Mouse (Mus musculus) adrenal gland (tissue): Measurements from ENCODE around the gene Hps4.
"Not testable (repeated sequence)": the region's sequence is repeated elsewhere in the genome, so short reads cannot be mapped to it uniquely, and the experiment has no call there.

Experiments
- intact Hi-C: fragments of 180-260 bp; cut with DNase I; formaldehyde crosslinking; loops from one replicate; pipeline ENCODE4 v1.15.1; 2025
- long read RNA-seq, 2 experiments: library from polyadenylated mRNA; unstranded; transcript quantifications; one replicate each; pipeline ENCODE4 v2.0.0; 2020; ENCODE audit warnings: borderline replicate concordance in 1 of 2; ENCODE audit not compliant: insufficient replicate concordance in 1 of 2

Hps4 gene
- long read RNA-seq, experiment 1, partial matches to known transcripts, result 6 of 16 reads
- long read RNA-seq, experiment 1, other reads (novel, unspliced or antisense), result 5 of 16 reads
- long read RNA-seq, experiment 2, partial matches to known transcripts, result 5 of 9 reads
- long read RNA-seq, experiment 2, other reads (novel, unspliced or antisense), result 3 of 9 reads

DNA sequence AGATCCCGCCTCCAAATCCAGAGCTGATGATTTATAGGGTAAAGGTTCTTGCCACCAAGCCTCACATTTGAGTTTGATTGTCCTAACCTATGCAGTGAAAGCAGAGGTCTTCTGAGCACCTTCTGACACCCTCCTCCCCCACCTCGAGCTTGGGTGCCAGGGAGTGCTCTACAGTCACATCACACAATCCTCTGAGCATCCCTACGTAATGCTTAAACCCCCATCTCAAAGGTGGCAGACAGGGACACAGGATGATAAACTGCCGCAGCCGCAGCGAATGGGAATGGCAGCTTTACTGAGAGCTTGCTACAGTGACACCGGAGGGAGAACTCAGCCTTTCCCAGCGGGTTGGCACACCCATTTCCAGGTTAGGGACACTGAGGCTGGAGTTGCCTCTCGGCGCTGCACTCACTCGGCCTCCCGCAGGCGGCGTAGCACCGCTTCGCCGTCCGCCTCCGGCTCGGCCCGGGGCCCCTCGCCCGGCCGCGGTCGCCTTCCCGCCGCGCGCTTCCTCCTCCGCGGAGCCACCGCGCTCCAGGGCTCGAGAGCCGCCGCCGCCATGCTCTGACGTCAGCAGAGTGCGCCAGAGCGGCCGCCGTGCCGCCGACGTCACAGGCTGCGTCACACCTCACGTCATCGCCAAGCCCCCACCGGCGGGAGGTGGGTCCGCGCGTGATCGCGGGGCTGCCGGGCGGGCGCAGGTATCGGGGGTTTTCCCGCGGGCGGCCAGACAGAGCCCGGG, at the start of gene Hps4, which contains the start of gene Srrd:
TSS of gene Hps4 (plus strand) at position 621 of the 742 bp plus-strand sequence.
TSS of gene Srrd (minus strand) at position 578 of the 742 bp plus-strand sequence.
- intact Hi-C loops, result no loop called here

DNA sequence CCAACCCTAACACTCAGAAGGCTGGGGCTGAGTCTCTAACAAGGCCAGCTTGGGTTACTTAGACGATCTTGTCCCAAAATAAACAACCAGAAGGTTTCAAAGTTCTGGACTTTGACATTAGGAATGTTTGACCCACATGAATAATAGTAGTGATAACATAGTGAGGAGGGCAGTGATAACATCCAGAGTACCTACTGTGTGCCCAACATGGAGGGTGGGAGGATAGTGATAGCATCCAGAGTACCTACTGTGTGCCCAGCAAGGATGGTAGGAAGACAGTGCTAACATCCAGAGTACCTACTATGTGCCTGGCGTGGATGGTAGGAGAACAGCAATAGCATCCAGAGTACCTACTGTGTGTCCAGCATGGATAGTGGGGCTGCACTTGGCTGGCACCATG, 49.1 kb upstream of the Hps4 start:
- intact Hi-C loops, result no loop called here

DNA sequence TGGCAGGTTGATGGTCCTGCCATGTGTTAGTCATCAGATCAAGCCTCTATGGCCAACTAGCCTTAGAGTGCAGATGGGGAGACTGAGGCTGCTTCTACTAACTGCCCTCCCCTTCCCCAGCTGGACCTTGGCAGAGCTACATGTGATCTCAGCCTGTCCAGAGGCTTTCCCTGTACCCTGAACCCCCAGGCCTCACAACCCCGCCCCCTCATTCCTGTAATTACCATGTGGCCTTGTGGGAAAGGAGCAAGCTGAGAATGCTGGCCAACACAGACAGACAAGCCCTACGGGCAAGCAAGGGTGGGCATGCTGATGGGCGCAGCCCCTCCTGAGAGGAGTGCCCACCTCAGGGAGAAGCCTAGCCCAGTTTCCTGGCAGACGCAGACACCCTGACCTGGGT, 48.2 kb upstream of the Hps4 start:
- intact Hi-C loops, result loop anchor here (5.0 kb wide), 1 partner anchor 52 kb away; no protein-coding TSS in a partner anchor

DNA sequence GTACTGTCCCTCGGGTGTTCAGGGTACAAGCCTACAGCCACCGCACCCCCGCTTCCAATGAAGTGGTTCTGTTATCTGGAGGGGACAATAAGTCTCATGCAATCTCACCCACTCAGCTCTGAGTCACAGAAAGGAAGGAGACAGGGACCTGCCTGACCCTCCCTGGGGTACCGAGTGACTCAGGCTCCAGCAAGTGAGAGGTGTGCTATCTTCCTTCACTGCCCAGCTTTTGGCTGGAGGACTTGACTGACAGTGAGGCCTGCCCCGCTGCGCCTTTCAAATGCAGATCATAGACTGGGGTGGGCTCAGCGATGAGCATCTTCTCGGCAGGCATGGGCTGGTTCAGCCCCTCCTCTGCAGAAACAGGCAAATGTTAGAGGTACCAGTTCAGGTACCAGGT, 47.7 kb upstream of the Hps4 start:
- intact Hi-C loops, result loop anchor here (5.0 kb wide), 1 partner anchor 53 kb away; no protein-coding TSS in a partner anchor

DNA sequence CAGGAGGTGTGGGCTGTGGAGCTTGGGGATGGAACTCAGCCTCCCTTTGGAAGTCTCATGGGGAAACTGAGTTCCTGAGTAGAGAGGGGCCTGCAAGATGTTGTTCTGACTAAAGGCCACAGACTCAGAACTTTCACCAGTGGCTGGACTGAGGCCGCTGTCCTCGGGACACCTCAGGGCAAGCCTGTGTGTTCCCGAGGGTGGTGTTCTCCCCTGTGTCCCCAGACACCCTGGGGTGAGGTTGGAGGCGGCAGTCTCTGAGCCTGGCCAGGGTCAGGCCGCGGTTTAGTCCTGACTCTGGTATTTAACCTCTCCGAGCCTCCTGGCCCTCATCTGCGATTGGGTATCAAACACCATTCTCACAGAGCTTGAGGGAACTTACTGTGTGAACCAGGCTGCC, 47.3 kb upstream of the Hps4 start:
- intact Hi-C loops, result loop anchor here (5.0 kb wide), 1 partner anchor 53 kb away; no protein-coding TSS in a partner anchor

DNA sequence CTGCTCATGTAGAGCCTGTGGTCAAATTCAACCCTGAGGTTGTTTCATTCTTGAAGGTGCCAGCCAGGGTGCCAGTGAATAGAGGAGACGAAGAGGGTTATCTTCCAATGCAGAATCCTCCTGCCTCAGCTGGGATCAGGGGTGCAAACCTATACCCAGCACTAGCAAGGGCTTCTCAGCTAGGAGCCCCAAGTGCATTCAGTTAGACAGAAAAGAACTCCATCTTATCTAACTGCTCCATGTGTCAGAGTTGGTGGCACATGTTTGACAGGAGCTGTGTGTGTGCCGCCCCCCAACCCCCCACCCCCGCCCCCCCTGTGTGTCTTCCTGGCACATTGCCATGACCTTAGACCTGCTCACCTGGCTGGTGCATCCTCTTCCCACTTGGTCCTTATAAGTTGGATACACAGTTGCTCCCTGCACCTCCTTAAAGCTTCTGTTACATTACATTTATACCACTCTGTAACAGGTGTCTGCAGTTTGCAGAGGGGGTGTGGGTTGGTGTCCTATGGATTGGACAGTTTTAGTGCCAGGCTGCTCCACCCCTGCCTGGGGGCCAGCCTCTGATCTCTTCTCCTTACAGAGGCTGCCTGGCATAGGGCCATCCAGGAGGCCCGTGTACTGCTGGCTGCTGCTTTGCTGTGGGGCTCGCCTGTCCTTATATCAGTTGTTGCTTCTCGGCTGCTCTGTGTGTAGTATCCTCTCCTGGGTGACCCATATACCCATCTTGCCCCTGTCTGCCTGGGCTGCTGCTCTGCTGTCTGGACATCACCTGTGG, 46.3 kb upstream of the Hps4 start:
- intact Hi-C loops, result loop anchor here (5.0 kb wide), 1 partner anchor 54 kb away; no protein-coding TSS in a partner anchor

DNA sequence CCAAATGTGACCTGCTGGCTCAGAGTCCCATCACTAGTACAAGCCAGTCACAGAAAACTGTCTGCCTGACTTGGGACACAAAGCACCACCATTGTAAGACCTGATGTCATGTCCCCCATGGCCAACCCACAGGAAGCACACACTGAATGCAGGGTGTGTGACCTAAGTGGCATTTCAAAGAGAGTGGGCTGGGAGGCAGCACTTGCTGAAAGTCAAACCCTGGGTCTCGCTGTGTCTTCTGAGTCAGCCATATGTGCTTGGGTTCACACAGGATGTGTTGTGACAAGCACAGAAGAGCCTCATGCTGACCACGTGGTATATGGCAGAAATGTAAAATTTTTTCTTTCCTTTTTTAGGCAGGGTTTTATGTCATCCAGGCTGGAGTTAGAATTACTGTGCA, 45.6 kb upstream of the Hps4 start:
- intact Hi-C loops, result loop anchor here (5.0 kb wide), 1 partner anchor 55 kb away; no protein-coding TSS in a partner anchor

DNA sequence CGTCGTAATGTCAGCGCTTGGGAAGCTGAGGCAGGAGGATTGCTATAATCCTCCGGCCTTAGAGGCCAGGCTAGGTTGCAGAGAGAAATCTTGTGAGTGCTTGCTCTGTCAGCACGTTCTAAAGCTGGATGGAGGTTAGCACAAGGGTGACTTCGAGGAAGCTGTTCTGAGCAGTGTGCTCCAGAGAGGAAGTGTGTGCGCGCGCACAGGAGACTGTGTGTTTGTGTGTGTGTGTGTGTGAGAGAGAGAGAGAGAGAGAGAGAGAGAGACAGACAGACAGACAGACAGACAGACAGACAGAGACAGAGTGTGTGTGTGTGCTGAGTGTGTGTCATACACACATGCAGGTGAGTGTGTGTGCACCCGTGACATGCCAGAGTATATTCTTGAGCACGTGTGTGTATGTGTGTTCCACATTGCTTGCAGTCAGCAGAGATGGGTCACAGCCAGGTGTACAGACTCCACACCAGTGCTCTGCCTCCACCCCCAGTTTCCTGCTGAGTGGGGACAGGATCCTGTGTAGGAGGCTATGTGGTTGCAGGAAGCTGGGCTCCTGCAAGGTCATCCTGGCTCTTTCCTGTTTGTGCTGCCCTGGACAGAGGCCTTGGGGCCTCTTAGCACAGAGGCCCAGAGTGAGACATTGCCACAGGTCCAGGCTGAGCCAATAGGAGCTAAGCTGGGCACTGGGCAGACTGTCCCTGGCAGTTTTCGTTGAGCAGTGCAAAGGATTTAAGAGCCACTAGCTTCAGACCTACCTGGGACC, 44.5 kb upstream of the Hps4 start:
- intact Hi-C loops, result loop anchor here (5.0 kb wide), 1 partner anchor 56 kb away; no protein-coding TSS in a partner anchor

DNA sequence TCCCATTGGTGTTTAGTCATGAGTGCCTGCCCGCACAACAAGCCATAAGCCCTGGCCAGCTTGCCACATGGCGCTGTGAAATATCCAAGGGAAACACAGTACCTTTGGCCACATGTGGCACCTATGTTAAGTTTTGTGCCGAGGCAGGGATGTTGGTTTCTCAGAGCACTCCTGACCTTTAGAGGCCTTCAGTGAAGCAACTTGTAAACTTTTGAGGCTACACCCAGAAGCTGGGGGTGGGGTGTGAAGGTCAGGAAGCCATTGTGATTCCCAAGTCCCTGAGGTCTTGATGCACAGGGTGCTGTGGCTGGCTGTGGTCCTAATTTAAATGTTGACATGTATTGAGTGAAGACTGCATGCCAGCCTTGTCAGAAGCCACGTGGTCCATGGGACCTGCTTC, 43.5 kb upstream of the Hps4 start:
- intact Hi-C loops, result loop anchor here (5.0 kb wide), 1 partner anchor 57 kb away; no protein-coding TSS in a partner anchor

DNA sequence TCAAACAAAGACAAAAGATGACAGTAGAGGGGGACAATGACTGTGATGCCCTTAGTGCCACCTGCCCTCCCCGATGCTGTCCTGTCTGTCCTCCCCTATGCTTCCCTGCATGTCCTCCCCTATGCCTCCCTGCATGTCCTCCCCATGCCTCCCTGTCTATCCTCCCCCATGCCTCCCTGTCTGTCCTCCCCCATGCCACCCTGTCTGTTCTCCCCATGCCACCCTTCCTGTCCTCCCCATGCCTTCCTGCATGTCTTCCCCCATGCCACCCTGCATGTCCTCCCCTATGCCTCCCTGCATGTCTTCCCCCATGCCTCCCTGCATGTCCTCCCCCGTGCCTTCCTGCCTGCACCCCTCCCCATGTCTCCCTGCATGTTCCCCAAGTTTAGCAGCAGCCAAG, 42.8 kb upstream of the Hps4 start:
- intact Hi-C loops, result no loop called here

DNA sequence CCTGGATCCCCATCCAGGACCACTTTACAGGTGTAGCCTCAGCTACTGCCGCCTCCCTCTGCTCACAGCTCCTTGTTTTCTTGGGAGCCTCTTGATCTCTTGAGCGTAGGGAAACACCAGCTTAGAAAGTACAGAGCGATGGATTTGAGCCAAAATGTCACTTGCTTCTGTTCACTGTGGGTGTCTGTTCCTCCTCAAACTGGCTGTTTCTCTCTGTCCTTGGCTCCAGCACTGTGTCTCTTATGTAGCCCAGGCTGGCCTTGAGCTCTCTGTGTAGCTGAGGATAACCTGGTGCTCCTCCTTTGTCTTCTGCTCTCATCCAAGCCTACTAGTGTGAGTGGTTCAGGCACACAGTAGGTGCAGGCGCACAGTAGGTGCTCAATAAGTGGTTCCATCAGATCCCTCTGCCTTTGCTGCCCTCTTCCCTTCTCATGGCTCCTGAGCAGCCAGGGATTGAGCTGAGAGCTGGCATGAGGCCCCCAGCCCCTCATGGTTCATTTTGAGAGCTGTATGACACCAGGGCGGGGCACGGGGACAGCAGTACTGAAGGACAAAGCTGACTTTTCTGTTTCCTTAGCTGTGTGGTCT, 42.1 kb upstream of the Hps4 start:
- intact Hi-C loops, result no loop called here

DNA sequence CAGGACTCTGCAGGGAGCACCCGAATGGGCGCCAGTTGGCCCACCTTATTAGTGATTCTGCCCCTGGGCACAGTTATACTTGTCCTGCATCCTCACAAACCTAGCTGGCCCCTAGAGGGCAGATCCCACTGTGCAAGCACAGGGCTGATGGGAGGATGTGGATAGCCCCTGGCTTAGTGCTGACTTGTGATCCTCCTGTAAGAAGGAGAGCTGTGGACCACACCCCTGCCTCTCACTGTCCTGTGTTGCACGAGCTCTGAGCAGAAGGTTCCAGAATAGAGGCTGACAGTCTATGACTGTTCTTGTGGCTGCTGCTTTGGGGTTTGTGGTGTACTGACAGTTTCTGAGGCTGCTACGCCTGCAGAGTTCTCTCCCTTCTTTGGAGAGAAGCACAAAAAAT, 41.2 kb upstream of the Hps4 start:
- intact Hi-C loops, result no loop called here

DNA sequence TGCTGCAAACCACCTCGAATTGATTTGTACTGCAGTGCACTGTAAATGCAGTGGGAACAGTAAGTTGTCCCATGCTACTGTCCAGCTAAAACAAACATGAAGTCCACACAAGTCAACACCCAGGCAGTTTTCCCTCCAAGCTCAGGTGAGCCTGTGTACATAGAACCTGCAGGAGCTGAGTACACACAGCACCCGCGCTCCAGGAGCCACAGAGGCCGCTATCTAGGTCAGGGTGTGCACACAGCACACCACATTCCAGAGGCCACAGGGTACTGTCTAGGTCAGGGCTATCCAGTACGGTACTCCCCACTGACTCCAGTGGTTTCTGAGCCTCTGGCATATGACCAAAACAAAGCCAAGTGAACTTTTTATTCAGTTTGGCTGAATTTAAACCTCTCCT, 40.6 kb upstream of the Hps4 start:
- intact Hi-C loops, result no loop called here

DNA sequence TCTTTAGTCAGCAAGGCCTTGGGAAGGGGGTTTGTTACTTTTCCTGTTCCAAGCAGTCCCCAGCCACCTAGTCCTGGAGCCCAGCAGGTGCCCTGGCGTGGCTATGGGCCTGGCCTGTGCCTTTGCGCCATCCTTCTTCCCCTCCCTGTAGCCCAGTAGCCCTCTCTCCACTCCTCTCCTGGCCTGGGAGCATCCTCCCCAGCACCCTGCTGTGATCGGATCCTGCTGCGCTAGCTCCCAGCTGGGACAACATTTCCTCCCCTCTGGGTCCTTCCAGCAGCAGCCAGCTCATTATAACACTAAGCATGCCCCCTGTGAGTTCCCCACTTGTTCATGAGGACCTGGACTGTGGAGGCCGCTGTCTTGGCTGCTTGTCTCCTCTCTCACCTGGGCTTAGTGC, 37.0 kb upstream of the Hps4 start:
- intact Hi-C loops, result no loop called here

DNA sequence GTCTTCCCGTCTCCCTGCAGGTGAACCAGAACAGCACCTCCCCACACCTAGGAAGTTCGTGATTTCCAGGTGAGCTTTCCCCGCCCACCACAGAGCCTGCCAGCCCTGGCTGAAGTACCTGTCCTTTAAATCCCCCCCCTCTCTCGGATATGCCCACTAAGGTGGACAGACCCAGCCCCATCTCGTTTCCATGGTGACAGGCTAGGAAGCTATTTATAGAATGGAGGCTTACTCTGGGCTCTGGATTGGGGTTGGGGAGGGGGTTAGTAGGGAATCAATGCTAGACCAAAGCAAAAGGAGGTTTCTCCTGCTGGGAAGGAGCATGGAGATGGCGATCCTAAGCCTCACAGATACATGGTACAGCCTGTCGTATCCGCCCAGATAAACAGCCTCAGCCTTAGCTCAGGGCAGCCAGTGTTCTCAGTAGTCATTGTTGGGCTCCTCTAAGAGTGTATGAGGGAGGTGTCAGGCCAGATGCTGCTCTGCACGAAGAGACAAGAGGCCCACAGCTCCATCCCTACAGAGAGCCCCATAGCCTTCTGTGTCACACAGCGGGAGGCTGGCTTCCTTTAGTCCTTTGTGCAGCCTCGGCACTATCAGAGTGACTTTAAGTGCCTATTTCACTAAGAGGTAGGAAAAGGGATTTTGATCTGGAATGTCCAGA, 29.5 kb upstream of the Hps4 start:
- intact Hi-C loops, result no loop called here

DNA sequence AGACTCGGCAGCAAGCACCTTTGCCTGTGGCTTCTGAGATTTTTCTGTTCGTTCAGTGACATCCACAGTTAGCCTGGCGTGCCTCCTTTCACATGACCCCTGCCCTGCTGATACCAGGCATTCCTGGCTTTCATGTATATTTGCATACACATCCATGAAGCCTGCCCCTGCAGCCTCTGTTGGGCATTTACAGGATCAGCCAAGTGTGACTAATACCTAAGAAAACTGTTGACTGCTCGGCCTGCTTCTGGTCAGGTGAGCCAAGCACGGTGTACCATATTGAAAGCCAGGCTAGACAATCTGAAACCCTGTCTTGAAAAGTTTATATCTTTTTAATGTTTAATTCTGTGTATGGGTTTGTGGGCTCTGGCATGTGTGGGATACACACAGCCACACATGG, 26.4 kb upstream of the Hps4 start:
- intact Hi-C loops, result no loop called here

DNA sequence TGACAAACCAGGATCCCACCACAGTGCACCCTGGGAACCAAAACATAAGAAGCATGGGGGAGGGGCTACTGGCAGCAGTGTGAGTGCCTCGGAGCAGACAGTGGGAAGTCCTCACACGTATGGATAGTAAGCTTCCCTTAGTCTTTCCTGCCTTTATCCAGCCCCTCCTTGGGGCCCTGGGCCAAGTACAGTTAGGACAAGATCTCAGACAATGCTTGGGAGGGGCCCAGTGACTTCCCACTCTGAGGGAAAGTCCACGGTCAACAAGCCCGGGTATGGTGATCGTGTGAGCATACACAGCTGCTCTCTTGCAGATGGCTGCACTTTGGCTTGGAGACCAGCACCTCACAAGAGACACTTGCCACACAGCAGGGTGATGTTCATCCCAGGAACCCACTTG, 25.6 kb upstream of the Hps4 start:
- intact Hi-C loops, result no loop called here

DNA sequence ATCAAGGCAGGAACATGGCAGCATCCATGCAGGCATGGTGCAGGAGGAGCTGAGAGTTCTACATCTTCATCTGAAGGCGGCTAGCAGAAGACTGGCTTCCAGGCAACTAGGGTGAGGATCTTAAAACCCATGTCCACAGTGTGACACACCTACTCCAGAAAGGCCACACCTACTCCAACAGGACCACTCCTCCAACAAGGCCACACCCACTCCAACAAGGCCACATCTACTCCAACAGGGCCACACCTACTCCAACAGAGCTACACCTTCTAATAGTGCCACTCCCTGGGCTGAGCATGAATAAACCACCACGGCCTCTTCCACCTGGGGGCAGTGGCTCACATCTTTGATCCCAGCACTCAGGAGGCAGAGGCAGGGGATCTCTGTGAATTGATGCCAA, 23.5 kb upstream of the Hps4 start:
- intact Hi-C loops, result not testable (repeated sequence)

DNA sequence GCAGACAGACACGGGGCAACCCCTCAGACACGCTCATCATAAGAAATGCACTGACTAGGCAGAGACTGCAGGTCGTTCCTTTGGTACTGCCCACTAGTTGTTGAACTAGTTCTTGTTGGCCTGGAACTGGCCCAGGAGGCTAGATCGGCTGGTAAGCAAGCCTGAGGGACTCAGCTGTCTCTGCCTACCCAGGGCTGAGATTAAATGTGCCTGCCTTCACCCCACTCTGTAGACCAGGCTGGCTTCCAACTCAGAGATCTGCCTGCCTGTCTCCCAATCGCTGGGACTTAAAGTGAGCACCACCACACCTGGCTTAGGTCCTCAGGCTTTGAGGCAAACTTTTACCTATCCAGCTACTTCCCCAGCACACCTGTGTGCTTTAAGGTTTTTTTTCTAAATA, 22.5 kb upstream of the Hps4 start:
- intact Hi-C loops, result no loop called here

DNA sequence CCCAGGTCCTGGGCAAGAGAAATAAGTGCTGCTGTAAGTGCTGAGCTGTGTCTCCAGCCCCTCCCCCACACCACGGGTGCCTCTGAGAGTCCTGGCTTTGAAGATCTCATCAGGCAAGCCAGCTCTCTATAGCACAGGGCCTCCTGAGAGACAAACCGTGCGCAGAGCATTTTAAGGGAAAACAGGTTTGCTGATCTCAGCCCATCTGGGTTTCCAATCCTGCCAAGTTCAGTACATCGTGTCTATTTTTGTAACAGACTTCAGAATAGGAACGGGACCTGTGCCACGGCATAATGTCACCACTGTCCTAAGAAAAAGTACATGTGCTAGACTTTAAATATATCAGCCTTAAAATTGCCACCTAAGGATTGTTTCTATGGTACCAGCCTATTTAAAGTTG, 21.9 kb upstream of the Hps4 start:
- intact Hi-C loops, result no loop called here
